Mouse (Mus musculus) ovary, postnatal 14 days (tissue): ENCODE measurements at regions not wholly inside any gene's neighbourhood (a gene's known extent, or its start where the extent isn't known, plus 50 kb on each side); places are given as distances from the start of the nearest gene placed in this dataset.

ENCODE experiments used
- DNase-seq: peaks from one replicate; pipeline ENCODE4 v3.0.0; 2022; ENCODE audit warnings: low spot score

GRCm38 (mm10) chr5:51758289-51758688 lies 190.8 kb upstream of the Ppargc1a start:
- no peak for DNase-seq

GRCm38 (mm10) chr5:51757864-51758263 lies 190.3 kb upstream of the Ppargc1a start:
- no peak for DNase-seq

- DNase-seq: no peak
Observed at GRCm38 (mm10) chr5:51752024-51752423, 184.5 kb upstream of the Ppargc1a start.

GRCm38 (mm10) chr5:51750456-51750855 lies 182.9 kb upstream of the Ppargc1a start:
- no peak for DNase-seq

- no peak for DNase-seq
Observed at GRCm38 (mm10) chr5:51740893-51741292, 173.4 kb upstream of the Ppargc1a start.

- no peak for DNase-seq
Observed at GRCm38 (mm10) chr5:51730241-51730640, 162.7 kb upstream of the Ppargc1a start.

- no peak for DNase-seq
Observed at GRCm38 (mm10) chr5:51729771-51730170, 162.2 kb upstream of the Ppargc1a start.

- DNase-seq: no peak
Observed at GRCm38 (mm10) chr5:51726762-51727161, 159.2 kb upstream of the Ppargc1a start.

GRCm38 (mm10) chr5:51718911-51719310 lies 151.4 kb upstream of the Ppargc1a start:
- no peak for DNase-seq

GRCm38 (mm10) chr5:51718451-51718850 lies 150.9 kb upstream of the Ppargc1a start:
- no peak for DNase-seq

GRCm38 (mm10) chr5:51711860-51712560 lies 144.5 kb upstream of the Ppargc1a start:
- no peak for DNase-seq

GRCm38 (mm10) chr5:51710664-51711063 lies 143.1 kb upstream of the Ppargc1a start:
- DNase-seq: no peak

- DNase-seq: no peak
Observed at GRCm38 (mm10) chr5:51709447-51709991, 142.0 kb upstream of the Ppargc1a start.

- DNase-seq: no peak
Observed at GRCm38 (mm10) chr5:51679884-51680283, 112.4 kb upstream of the Ppargc1a start.

- DNase-seq: no peak
Observed at GRCm38 (mm10) chr5:51671190-51671589, 103.7 kb upstream of the Ppargc1a start.

- no peak for DNase-seq
Observed at GRCm38 (mm10) chr5:51665241-51665640, 97.7 kb upstream of the Ppargc1a start.

- DNase-seq: no peak
Observed at GRCm38 (mm10) chr5:51658232-51658896, 90.8 kb upstream of the Ppargc1a start.

- DNase-seq: no peak
Observed at GRCm38 (mm10) chr5:51653507-51653906, 86.0 kb upstream of the Ppargc1a start.

GRCm38 (mm10) chr5:51624400-51624799 lies 56.9 kb upstream of the Ppargc1a start:
- no peak for DNase-seq
